Mouse (Mus musculus) MEL (cell line): ENCODE data around the gene Zfp3. TPM values are rescaled to one million over a fixed set of nuclear protein-coding genes. Genes with fewer than 3 reads are reported as not detected.

Experiments used
- DNase-seq: peaks from one replicate; pipeline ENCODE4 v3.0.0; 2011; ENCODE audit warnings: low read depth, low spot score
- H3K27ac ChIP-seq: 2 replicates; pipeline ENCODE4 v1.5.1; 2012; ENCODE audit warnings: low read depth, mild to moderate bottlenecking, control low read depth, low read length, moderate library complexity; ENCODE audit not compliant: control insufficient read depth
- H3K27me3 ChIP-seq, 2 experiments: fragments of 150-350 bp in 1 of 2; sonication (generic) in 1 of 2; 2 replicates each; pipeline ENCODE4 v1.6.1; 2012; ENCODE audit warnings: low read length in 2 of 2, mild to moderate bottlenecking in 2 of 2, improper control_type of control experiment in 1 of 2, moderate library complexity in 1 of 2; ENCODE audit not compliant: insufficient read depth in 2 of 2, control insufficient read depth in 1 of 2
- H3K36me3 ChIP-seq, 2 experiments: 2 replicates each; pipeline ENCODE4 v1.6.1; 2012 to 2014; ENCODE audit warnings: low read length in 2 of 2, improper control_type of control experiment in 1 of 2, inconsistent platforms in 1 of 2, mild to moderate bottlenecking in 1 of 2; ENCODE audit not compliant: insufficient read depth in 2 of 2, control insufficient read depth in 1 of 2
- H3K4me1 ChIP-seq, 2 experiments: fragments of 150-350 bp in 1 of 2; sonication (generic) in 1 of 2; 2 replicates each; pipeline ENCODE4 v1.6.1; 2012; ENCODE audit warnings: low read length in 2 of 2, improper control_type of control experiment in 1 of 2, mild to moderate bottlenecking in 1 of 2; ENCODE audit not compliant: insufficient read depth in 2 of 2, control insufficient read depth in 1 of 2
- H3K4me3 ChIP-seq, 2 experiments: fragments of 150-350 bp in 1 of 2; sonication (generic) in 1 of 2; 2 replicates each; pipeline ENCODE4 v1.5.1; 2012; ENCODE audit warnings: low read depth in 2 of 2, low read length in 2 of 2, mild to moderate bottlenecking in 2 of 2, moderate library complexity in 2 of 2, control low read depth in 1 of 2, improper control_type of control experiment in 1 of 2; ENCODE audit not compliant: control insufficient read depth in 1 of 2, insufficient read depth in 1 of 2
- H3K79me2 ChIP-seq: 2 replicates; pipeline ENCODE4 v1.6.1; 2012; ENCODE audit warnings: mild to moderate bottlenecking, low read length, moderate library complexity; ENCODE audit not compliant: control insufficient read depth, poor library complexity, insufficient read depth
- H3K9ac ChIP-seq: 2 replicates; pipeline ENCODE4 v1.6.1; 2012; ENCODE audit warnings: low read depth, mild to moderate bottlenecking, control low read depth, low read length, moderate library complexity; ENCODE audit not compliant: control insufficient read depth, poor library complexity, severe bottlenecking
- H3K9me3 ChIP-seq: fragments of 150-350 bp; sonication (generic); replicated peaks from 2 replicates; pipeline ENCODE4 v1.6.1; 2012; ENCODE audit warnings: mild to moderate bottlenecking, low read length, improper control_type of control experiment, moderate library complexity; ENCODE audit not compliant: insufficient read depth
- BHLHE40 ChIP-seq: IDR thresholded peaks from 2 replicates; pipeline ENCODE4 v1.6.1; 2012; ENCODE audit warnings: low read depth, mild to moderate bottlenecking, inconsistent platforms, low read length, improper control_type of control experiment, borderline replicate concordance
- CHD1 ChIP-seq: IDR thresholded peaks from 2 replicates; pipeline ENCODE4 v1.6.1; 2012; ENCODE audit warnings: low read depth, mild to moderate bottlenecking, inconsistent platforms, low read length, improper control_type of control experiment
- CTCF ChIP-seq, 3 experiments: IDR thresholded peaks in 2 of 3; conservative IDR thresholded peaks in 1 of 3; 2 replicates each; pipeline ENCODE4 v1.5.1; 2011 to 2012; ENCODE audit warnings: low read length in 3 of 3, low read depth in 2 of 3, mild to moderate bottlenecking in 2 of 3, improper control_type of control experiment in 1 of 3, inconsistent platforms in 1 of 3, mixed read lengths in 1 of 3, moderate library complexity in 1 of 3; ENCODE audit not compliant: control insufficient read depth in 1 of 3, insufficient read depth in 1 of 3, poor library complexity in 1 of 3, severe bottlenecking in 1 of 3
- ELF1 ChIP-seq: IDR thresholded peaks from 2 replicates; pipeline ENCODE4 v1.6.1; 2014; ENCODE audit warnings: low read depth, mild to moderate bottlenecking, inconsistent platforms, low read length, improper control_type of control experiment, moderate library complexity
- EP300 ChIP-seq, 2 experiments: IDR thresholded peaks; 2 replicates each; pipeline ENCODE4 v1.6.1; 2011; ENCODE audit warnings: improper control_type of control experiment in 2 of 2, low read length in 2 of 2, low read depth in 1 of 2, mild to moderate bottlenecking in 1 of 2
- ETS1 ChIP-seq: IDR thresholded peaks from 2 replicates; pipeline ENCODE4 v1.6.1; 2012; ENCODE audit warnings: low read depth, mild to moderate bottlenecking, inconsistent platforms, low read length, improper control_type of control experiment, moderate library complexity
- GABPA ChIP-seq: IDR thresholded peaks from 2 replicates; pipeline ENCODE4 v1.6.1; 2012; ENCODE audit warnings: low read depth, mild to moderate bottlenecking, inconsistent platforms, low read length, improper control_type of control experiment, moderate library complexity
- KAT2A ChIP-seq: conservative IDR thresholded peaks from 2 replicates; pipeline ENCODE4 v1.6.1; 2012; ENCODE audit warnings: low read depth, low read length, improper control_type of control experiment, inconsistent platforms
- MXI1 ChIP-seq: IDR thresholded peaks from 2 replicates; pipeline ENCODE4 v1.6.1; 2011; ENCODE audit warnings: mild to moderate bottlenecking, low read depth, low read length, improper control_type of control experiment
- MYC ChIP-seq: IDR thresholded peaks from 2 replicates; pipeline ENCODE4 v1.6.1; 2011; ENCODE audit warnings: low read depth, mild to moderate bottlenecking, low read length, improper control_type of control experiment, moderate library complexity
- NELFE ChIP-seq: IDR thresholded peaks from 2 replicates; pipeline ENCODE4 v1.6.1; 2011; ENCODE audit warnings: low read depth, low read length, improper control_type of control experiment
- SIN3A ChIP-seq: IDR thresholded peaks from 2 replicates; pipeline ENCODE4 v1.6.1; 2012; ENCODE audit warnings: low read length, improper control_type of control experiment, inconsistent platforms
- TAL1 ChIP-seq: IDR thresholded peaks from 2 replicates; pipeline ENCODE4 v1.6.1; 2012; ENCODE audit warnings: mild to moderate bottlenecking, inconsistent platforms, low read length, moderate library complexity, mixed read lengths
- TBP ChIP-seq: IDR thresholded peaks from 2 replicates; pipeline ENCODE4 v1.8.0; 2011; ENCODE audit warnings: low read depth, low read length, improper control_type of control experiment
- USF2 ChIP-seq, 2 experiments: IDR thresholded peaks; 2 replicates each; pipeline ENCODE4 v1.6.1; 2011 to 2012; ENCODE audit warnings: improper control_type of control experiment in 2 of 2, low read length in 2 of 2, borderline replicate concordance in 1 of 2, inconsistent platforms in 1 of 2, low read depth in 1 of 2, mild to moderate bottlenecking in 1 of 2; ENCODE audit not compliant: insufficient read depth in 1 of 2
- ZMIZ1 ChIP-seq: IDR thresholded peaks from 2 replicates; pipeline ENCODE4 v1.6.1; 2012; ENCODE audit warnings: low read depth, mild to moderate bottlenecking, inconsistent platforms, low read length, improper control_type of control experiment, moderate library complexity
- ZNF384 ChIP-seq: IDR thresholded peaks from 2 replicates; pipeline ENCODE4 v1.6.1; 2012; ENCODE audit warnings: low read depth, mild to moderate bottlenecking, inconsistent platforms, low read length, improper control_type of control experiment
- polyA plus RNA-seq, 2 experiments: library from polyadenylated mRNA; stranded (reverse) in 1 of 2; unstranded in 1 of 2; fragments of >175 nt in 1 of 2; fragments of >200 nt in 1 of 2; gene quantifications; 2 replicates each; pipeline versions ENCODE4 v1.2.1 to v1.2.4; 2012; ENCODE audit warnings: low replicate concordance in 2 of 2, low read depth in 1 of 2; ENCODE audit not compliant: insufficient read length in 2 of 2, insufficient read depth in 1 of 2, missing spikeins in 1 of 2
- total RNA-seq: library from RNA; depleted of rRNA; stranded (reverse); fragments of 300-350 nt; gene quantifications from 2 replicates; pipeline ENCODE4 v1.2.3, GENCODE M21; 2012

Zfp3 gene
- total and polyA plus RNA-seq, 3 experiments: 1.5 to 1.9 TPM; not detected in 1

DNA sequence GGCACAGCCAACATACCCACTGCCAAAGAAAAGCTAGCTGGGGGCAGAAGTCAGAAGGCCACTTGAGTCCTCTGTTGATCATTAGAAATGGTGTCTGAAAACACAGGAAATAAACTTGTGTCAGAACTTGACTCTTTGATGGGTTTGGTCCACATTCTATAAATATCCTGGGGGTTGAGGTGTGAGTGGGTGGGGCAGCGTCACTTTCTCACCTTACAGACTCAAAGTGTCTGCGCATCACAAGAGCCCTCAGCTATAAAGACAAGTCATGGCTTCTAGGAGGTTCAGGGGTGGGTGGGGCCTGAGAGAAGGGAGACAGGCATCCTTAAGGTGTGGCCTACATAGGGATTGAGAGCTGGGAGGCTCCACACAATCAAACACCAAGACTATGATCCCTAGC is 26.4 kb downstream of the Zfp3 start:
- Histone ChIP-seq H3K9ac (no peak overlapping the region), H3K27ac (no peak overlapping the region), H3K36me3 (no peaks in the 10 kb centered on the region), H3K27me3 (peaks cover 6 to 15% of the 10 kb centered on the region in 2 experiments), H3K9me3 (no peaks in the 10 kb centered on the region), H3K4me3 (no peak overlapping the region), H3K79me2 (no peaks in the 10 kb centered on the region), H3K4me1 (no peaks in the 10 kb centered on the region)
- no peak for DNase-seq
- TF ChIP-seq NELFE (no peak), TBP (no peak), GABPA (no peak)

DNA sequence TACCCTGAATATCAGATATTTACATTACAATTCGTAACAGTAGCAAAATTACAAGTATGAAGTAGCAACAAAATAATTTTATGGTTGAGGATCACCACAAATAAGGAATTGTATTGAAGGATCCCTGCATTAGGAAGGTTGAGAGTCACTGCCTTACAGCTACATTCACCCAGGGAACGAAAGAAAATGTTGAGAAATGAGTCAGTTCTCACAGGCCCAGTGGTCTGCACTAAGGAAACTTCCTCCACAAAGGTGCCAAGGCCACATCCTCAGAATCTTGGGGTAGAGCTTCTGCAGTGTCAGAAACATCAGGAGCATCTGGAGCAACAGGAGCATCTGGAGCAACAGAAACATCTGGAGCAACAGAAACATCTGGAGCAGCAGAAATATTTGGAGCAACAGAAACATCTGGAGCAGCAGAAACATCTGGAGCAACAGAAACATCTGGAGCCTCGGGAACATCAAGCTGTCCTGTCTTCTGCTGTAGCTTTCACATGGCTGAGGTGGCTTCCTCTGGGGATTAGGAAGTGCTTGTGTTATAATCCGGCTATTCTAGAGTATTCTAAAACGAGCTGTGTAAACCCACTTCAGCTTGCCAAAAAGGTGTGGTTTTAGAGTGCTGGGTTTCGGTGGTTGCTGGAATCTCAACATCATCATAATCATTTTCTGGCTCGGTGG is 27.0 kb downstream of the Zfp3 start:
- TF ChIP-seq SIN3A (no peak), MXI1 (no peak), ETS1 (no peak), ELF1 (no peak), ZMIZ1 (no peak), MYC (no peak), BHLHE40 (no peak), EP300 (IDR thresholded peaks at IDR 0.05; ENCODE audit: low read depth in 1 of 2, low read length in 2 of 2) (no peak), ZNF384 (no peak), KAT2A (no peak), CHD1 (no peak), TBP (no peak)
- peaks cover 6 to 15% of the 10 kb centered on the region in 2 experiments for H3K27me3 ChIP-seq
- H3K79me2 ChIP-seq: no peaks in the 10 kb centered on the region
- H3K4me1 ChIP-seq: no peaks in the 10 kb centered on the region
- H3K4me3 ChIP-seq: no peak overlapping the region
- no peak for DNase-seq
- no peak overlapping the region for H3K9ac ChIP-seq
- H3K9me3 ChIP-seq: no peaks in the 10 kb centered on the region
- no peaks in the 10 kb centered on the region for H3K36me3 ChIP-seq
- H3K27ac ChIP-seq: no peak overlapping the region

DNA sequence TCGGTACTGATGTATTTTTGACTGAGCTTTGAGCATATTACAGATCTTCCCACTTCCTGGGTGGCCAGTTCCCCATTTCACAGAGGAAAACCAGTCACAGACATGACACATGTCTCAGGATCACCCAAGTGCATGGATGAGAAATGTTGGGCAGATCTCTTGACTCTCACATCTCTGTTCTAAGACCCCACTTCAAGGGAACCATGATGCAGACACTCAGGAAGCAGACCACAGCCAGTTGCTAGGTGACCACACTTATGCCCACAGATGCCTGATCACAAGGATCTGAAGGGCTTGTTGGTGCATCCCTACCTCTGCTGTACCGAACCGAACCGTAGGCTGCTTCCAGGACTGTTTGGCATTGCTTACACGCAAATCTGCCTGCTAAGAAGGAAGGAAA is 27.7 kb downstream of the Zfp3 start:
- Histone ChIP-seq H3K4me1 (no peaks in the 10 kb centered on the region), H3K36me3 (no peaks in the 10 kb centered on the region), H3K9ac (no peak overlapping the region), H3K27me3 (peaks cover 6 to 15% of the 10 kb centered on the region in 2 experiments), H3K27ac (no peak overlapping the region), H3K4me3 (no peak overlapping the region), H3K79me2 (no peaks in the 10 kb centered on the region), H3K9me3 (no peaks in the 10 kb centered on the region)
- no peak for TF ChIP-seq BHLHE40
- no peak for TF ChIP-seq TAL1
- no peak for TF ChIP-seq CTCF (IDR thresholded peaks at IDR 0.05 in 2 of 3, conservative IDR thresholded peaks at IDR 0.05 in 1 of 3; ENCODE audit: control insufficient read depth in 1 of 3, insufficient read depth in 1 of 3, low read depth in 2 of 3, low read length in 3 of 3, poor library complexity in 1 of 3, severe bottlenecking in 1 of 3)
- TF ChIP-seq USF2 (IDR thresholded peaks at IDR 0.05; ENCODE audit: borderline replicate concordance in 1 of 2, insufficient read depth in 1 of 2, low read depth in 1 of 2, low read length in 2 of 2): no peak
- no peak for DNase-seq
